Mouse (Mus musculus): ENCODE data around the gene Acpp. TPM values are rescaled to one million over a fixed set of nuclear protein-coding genes. Genes with fewer than 3 reads are reported as not detected.

Acpp gene
- total and polyA plus RNA-seq, 2 experiments from 2014 or later: 0.25 to 3.1 TPM

GRCm38 (mm10) chr9:104240146-104240545 lies 97.4 kb downstream of the Acpp start:
- Histone ChIP-seq H3K4me3 (ENCODE audit: low read length) (no peak overlapping the region), H3K27ac (no peak overlapping the region), H3K27me3 (ENCODE audit: insufficient read depth, low read length) (no peaks in the 10 kb centered on the region), H3K9ac (replicated peaks; ENCODE audit: low read length) (no peak overlapping the region), H3K9me3 (ENCODE audit: low read length) (no peaks in the 10 kb centered on the region), H3K4me1 (ENCODE audit: insufficient read depth, low read length) (no peaks in the 10 kb centered on the region), H3K36me3 (ENCODE audit: insufficient read depth, low read length) (no peaks in the 10 kb centered on the region; the same call in 1 of the 2 replicates), H3K4me2 (ENCODE audit: low read depth, low read length) (no peak overlapping the region)
- TF ChIP-seq CTCF (IDR thresholded peaks at IDR 0.05; ENCODE audit: low read depth): no peak
- 73% methylated on average over 7 of the region's 7 CpGs for WGBS
- ATAC-seq (no peak), DNase-seq (ENCODE audit: low spot score) (no peak)

DNA sequence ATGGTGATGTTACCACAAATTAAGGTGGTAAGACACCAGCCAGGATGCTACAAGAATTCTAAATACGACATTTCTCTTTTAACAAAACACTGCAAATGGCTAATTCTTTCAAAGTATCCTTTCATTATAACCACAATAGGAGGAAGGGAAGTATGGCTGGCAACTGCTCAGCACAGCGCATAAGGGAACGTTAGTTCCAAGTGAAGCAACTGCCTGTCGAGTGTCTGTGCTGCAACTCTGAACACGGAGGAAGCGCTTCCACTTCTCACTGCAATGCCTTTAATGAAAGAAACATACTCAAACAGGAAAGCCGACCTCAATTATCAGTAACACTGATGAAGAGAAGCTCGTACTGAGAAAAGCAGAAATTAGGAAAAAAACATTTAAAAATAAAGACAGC lies 98.5 kb downstream of the Acpp start:
- WGBS: 78% methylated on average over 8 of the region's 8 CpGs
- Histone ChIP-seq H3K4me1 (ENCODE audit: insufficient read depth, low read length) (no peaks in the 10 kb centered on the region), H3K4me2 (ENCODE audit: low read depth, low read length) (no peak overlapping the region), H3K4me3 (ENCODE audit: low read length) (no peak overlapping the region), H3K9me3 (ENCODE audit: low read length) (no peaks in the 10 kb centered on the region), H3K9ac (replicated peaks; ENCODE audit: low read length) (no peak overlapping the region), H3K27ac (no peak overlapping the region), H3K27me3 (ENCODE audit: insufficient read depth, low read length) (no peaks in the 10 kb centered on the region), H3K36me3 (ENCODE audit: insufficient read depth, low read length) (no peaks in the 10 kb centered on the region; the same call in 1 of the 2 replicates)
- ATAC-seq (no peak), DNase-seq (ENCODE audit: low spot score) (no peak)
- no peak for TF ChIP-seq CTCF (IDR thresholded peaks at IDR 0.05; ENCODE audit: low read depth)

Other genes starting within 250 kb of the Acpp start
- gene Ackr4, start 210.8 kb downstream of the Acpp start, total RNA-seq (2014; rRNA removed): 0.54 and 1.3 TPM in 2 replicates
- 0.93 and 1.0 TPM in 2 replicates for gene Ackr4, start 210.8 kb downstream of the Acpp start, polyA plus RNA-seq (2015; fragmentation: Nextera tagmentation; extraction: Ambion mirVana)
- gene Dnajc13, start 74.8 kb downstream of the Acpp start, total RNA-seq (2014; rRNA removed): 44.5 and 53.7 TPM in 2 replicates
- gene Dnajc13, start 74.8 kb downstream of the Acpp start, polyA plus RNA-seq (2015; fragmentation: Nextera tagmentation; extraction: Ambion mirVana): 14.2 and 15.2 TPM in 2 replicates
- 9.2 and 10.9 TPM in 2 replicates for gene Cpne4, start 209.5 kb upstream of the Acpp start, total RNA-seq (2014; rRNA removed)
- gene Cpne4, start 209.5 kb upstream of the Acpp start, polyA plus RNA-seq (2015; fragmentation: Nextera tagmentation; extraction: Ambion mirVana): 19.3 TPM in 2 replicates